Mouse (Mus musculus) intestine, embryonic 14.5 days (tissue): ENCODE data around the gene Zfp36l1. TPM values are rescaled to one million over a fixed set of nuclear protein-coding genes. Genes with fewer than 3 reads are reported as not detected.
"Not testable (repeated sequence)": the region's sequence is repeated elsewhere in the genome, so short reads cannot be mapped to it uniquely, and the experiment has no call there.

Source experiments
- ATAC-seq: fragments of 200-750 bp; cut with Nextera tagmentation; replicated peaks from 2 replicates; pipeline ENCODE4 v1.8.0; 2017; ENCODE audit warnings: low read depth, moderate number of reproducible peaks, moderate TSS enrichment, moderate library complexity; ENCODE audit not compliant: low FRiP score, low TSS enrichment
- DNase-seq: peaks from one replicate; pipeline ENCODE4 v3.0.0-alpha.2; 2018; ENCODE audit warnings: low spot score
- H3K27ac ChIP-seq: fragments of 300-500 bp; sonication (generic); 2 replicates; pipeline ENCODE4 v1.5.1; 2014; ENCODE audit warnings: low read depth, mild to moderate bottlenecking, control low read depth
- H3K27me3 ChIP-seq: fragments of 300-500 bp; sonication (generic); replicated peaks from 2 replicates; pipeline ENCODE4 v1.6.1; 2014; ENCODE audit warnings: low read length, control low read depth; ENCODE audit not compliant: control insufficient read depth, insufficient read depth
- H3K36me3 ChIP-seq: fragments of 300-500 bp; sonication (generic); 2 replicates; pipeline ENCODE4 v1.6.1; 2014; ENCODE audit warnings: low read length, control low read depth; ENCODE audit not compliant: control insufficient read depth, insufficient read depth
- H3K4me1 ChIP-seq: fragments of 300-500 bp; sonication (generic); replicated peaks from 2 replicates; pipeline ENCODE4 v1.6.1; 2014; ENCODE audit warnings: low read length, control low read depth, mixed read lengths; ENCODE audit not compliant: control insufficient read depth, insufficient read depth
- H3K4me2 ChIP-seq: fragments of 300-500 bp; sonication (generic); 2 replicates; pipeline ENCODE4 v1.6.1; 2014; ENCODE audit warnings: low read length
- H3K4me3 ChIP-seq: fragments of 300-500 bp; sonication (generic); 2 replicates; pipeline ENCODE4 v1.5.1; 2014; ENCODE audit warnings: low read depth, low read length, control low read depth, mixed read lengths
- H3K9ac ChIP-seq: fragments of 300-500 bp; sonication (generic); 2 replicates; pipeline ENCODE4 v1.6.1; 2014; ENCODE audit warnings: mild to moderate bottlenecking, low read length
- H3K9me3 ChIP-seq: fragments of 300-500 bp; sonication (generic); 2 replicates; pipeline ENCODE4 v1.6.1; 2016; ENCODE audit warnings: low read length, control low read depth; ENCODE audit not compliant: control insufficient read depth
- WGBS: fragments of 180-500 bp; shearing (Covaris S2); extraction: QIAGEN DNeasy Blood & Tissue Kit; methylation state at CpG from one replicate; pipeline ENCODE4 v1.1.7; 2014; 5-methylcytosine and 5-hydroxymethylcytosine counted together
- polyA plus RNA-seq: library from polyadenylated mRNA; unstranded; fragments of >200 nt; fragmentation: Nextera tagmentation; extraction: Ambion mirVana; gene quantifications from 2 replicates; pipeline ENCODE4 v1.2.1, GENCODE M21; 2014

The Zfp36l1 gene
- polyA plus RNA-seq, 1 experiment from 2014 or later = 159 TPM

DNA sequence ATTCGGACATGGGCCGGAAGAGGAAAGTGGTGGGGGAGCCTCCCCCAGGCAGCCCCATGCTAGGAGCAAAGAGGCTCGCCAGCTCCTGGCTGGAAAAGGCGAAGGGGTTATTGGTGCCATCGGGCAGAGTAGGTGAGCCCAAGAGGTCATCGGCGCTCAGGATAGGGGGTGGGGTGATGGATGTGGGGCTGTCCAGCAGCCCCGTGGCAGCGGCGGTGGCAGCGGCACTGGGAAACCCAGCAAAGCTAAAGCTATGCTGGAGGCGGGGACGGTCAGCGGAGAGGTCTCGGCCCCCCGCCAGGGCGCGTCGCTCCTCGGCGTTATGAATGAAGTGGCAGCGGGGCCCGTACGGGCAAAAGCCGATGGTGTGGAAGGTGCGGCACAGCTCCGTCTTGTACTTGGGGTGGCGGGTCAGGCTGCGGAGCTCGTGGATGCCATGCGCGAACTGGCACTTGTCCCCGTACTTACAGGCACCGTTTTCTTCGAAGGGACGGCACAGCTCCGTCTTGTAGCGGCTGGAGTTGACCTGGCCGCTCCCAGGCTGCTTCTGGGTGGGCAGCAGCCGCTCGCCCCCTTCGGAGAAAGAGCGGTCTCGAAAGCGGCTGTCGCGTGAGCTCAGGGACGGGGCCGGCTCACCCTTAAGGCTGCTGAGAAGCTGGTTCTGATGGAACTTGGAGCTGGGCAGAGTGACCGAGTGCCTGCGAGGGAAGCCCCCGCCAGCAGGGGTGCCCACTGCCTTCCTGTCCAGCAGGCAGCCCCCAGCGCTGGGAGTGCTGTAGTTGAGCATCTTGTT, 2.9 kb downstream of the Zfp36l1 start:
- H3K9me3 ChIP-seq = no peaks in the 10 kb centered on the region
- H3K27ac ChIP-seq = peak overlapping the region; percentile 99
- peak overlapping the region; percentile 98 for H3K9ac ChIP-seq
- WGBS = 2% methylated on average over 53 of the region's 53 CpGs
- no peaks in the 10 kb centered on the region for H3K27me3 ChIP-seq
- peaks cover 43% of the 10 kb centered on the region for H3K36me3 ChIP-seq
- no peak for ATAC-seq
- peak overlapping the region; percentile 76 for H3K4me2 ChIP-seq
- peak overlapping the region; percentile 99 for H3K4me3 ChIP-seq
- no peaks in the 10 kb centered on the region for H3K4me1 ChIP-seq
- DNase-seq = peak; percentile 81

DNA sequence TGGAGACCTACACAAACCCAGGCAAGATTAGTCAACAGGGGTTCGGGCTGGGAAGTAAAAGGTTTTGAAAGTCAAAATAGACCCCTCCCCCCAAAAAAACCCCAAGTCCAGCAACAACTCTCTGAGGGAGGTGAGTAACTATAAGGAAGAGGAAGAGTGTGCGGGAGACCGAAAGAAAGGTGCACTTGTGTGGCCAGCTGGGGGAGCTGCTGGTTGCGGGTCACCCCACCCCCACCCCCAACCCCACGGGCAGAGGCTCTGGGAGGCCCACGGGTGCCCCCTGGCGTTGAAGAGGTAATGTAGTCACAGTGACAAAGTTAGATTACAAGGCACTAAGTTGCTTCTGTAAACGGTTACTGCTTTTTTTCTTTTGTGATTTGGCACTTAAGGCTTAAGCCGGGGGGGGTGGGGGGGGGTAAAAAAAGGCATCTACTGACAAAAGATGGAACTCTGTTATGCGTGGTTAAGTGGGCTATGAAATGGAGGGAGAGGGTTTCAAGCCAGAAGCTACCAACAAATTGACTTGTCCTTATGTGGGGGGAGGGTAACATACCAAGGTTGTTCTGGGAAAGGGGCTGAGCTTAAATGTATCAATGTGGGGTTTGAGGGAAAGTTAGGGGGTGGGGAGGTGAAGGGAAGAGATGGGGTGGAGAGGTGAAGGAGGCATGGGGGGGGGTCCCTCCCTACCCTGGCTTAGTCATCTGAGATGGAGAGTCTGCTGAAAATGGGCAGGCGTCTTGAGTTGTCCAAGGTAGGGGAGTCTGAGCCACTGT, 3.7 kb downstream of the Zfp36l1 start:
- not testable (repeated sequence) for H3K4me1 ChIP-seq, ATAC-seq, H3K9me3 ChIP-seq, H3K27me3 ChIP-seq
- Histone ChIP-seq H3K4me2 (peak overlapping the region; percentile 76), H3K9ac (peak overlapping the region; percentile 98), H3K4me3 (peak overlapping the region; percentile 99), H3K27ac (peak overlapping the region; percentile 99), H3K36me3 (peaks cover 43% of the 10 kb centered on the region)
- peak; percentile 91 for DNase-seq
- 5% methylated on average over 11 of the region's 11 CpGs for WGBS

DNA sequence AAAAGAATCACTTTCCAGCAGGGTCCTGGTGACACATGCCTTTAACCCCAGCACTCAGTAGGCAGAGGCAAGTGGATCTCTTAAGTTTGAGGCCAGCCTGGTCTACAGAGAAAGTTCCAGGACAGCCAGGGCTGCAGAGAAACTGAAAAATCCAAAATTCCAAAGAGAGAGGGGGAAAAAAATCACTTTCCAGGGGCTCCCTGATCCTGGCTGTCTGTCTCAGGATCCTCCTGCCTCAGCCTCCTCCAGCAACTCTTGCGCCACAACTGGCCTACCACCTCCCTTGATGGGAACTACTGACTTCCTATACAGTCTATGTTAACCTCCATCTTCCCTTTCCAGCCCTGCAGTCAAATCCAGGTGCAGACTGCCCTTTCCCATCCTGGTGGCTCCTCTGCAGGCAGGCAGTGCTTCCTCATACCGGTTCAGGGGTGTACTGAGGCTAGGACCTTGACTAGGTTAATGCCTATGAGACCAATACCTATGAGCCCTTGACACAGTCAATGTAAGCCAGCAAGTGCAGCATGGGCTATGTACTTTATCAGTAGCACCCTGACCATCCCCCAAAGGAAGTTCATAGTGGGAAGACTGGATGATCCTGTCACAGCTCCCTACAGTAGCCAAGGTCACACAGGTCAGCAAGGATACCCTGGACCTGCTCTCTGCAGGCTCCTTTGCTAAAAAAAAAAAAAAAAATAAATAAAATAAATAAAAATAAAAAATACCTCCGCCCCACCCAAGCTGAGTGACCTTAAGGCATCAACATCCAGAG, 5.7 kb downstream of the Zfp36l1 start:
- WGBS = 89% methylated on average over 3 of the region's 3 CpGs
- Histone ChIP-seq H3K27me3 (no peaks in the 10 kb centered on the region), H3K9me3 (no peaks in the 10 kb centered on the region), H3K9ac (no peak overlapping the region), H3K4me1 (no peaks in the 10 kb centered on the region), H3K36me3 (peaks cover 43% of the 10 kb centered on the region), H3K27ac (no peak overlapping the region), H3K4me2 (no peak overlapping the region), H3K4me3 (no peak overlapping the region)
- ATAC-seq = no peak; the same call in 1 of the 2 replicates
- no peak for DNase-seq

DNA sequence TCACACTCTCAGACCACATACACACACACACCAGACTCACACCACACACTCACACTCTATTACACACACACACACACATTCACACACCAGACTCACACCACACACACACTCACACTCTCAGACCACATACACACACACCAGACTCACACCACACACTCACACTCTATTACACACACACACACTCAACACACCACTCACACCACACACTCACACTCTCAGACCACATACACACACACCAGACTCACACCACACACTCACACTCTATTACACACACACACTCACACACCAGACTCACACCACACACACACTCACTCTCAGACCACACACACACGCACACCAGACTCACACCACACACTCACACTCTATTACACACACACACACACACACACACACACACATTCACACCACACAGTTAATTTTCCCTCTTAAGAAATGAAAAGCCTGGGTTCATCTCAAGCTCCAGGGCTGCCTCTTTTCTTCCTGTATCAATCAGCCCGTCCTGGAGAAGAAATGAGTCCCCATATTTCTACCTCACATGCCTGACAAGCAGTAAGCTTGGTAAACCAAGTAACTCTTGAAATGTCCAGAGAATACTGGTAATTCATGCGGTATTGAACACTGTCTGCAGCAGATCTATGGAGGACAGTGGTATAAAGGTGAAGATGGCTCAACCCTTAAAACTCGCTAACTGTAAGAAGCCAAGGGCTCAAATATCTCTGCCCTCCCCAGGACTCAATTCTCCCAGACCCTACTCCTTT, 6.5 kb downstream of the Zfp36l1 start:
- Histone ChIP-seq H3K27me3 (no peaks in the 10 kb centered on the region), H3K27ac (no peak overlapping the region), H3K9me3 (no peaks in the 10 kb centered on the region), H3K4me1 (no peaks in the 10 kb centered on the region), H3K9ac (no peak overlapping the region), H3K4me2 (no peak overlapping the region), H3K36me3 (peaks cover 42% of the 10 kb centered on the region), H3K4me3 (no peak overlapping the region)
- WGBS = 80% methylated on average over 4 of the region's 4 CpGs
- DNase-seq (no peak), ATAC-seq (no peak)

DNA sequence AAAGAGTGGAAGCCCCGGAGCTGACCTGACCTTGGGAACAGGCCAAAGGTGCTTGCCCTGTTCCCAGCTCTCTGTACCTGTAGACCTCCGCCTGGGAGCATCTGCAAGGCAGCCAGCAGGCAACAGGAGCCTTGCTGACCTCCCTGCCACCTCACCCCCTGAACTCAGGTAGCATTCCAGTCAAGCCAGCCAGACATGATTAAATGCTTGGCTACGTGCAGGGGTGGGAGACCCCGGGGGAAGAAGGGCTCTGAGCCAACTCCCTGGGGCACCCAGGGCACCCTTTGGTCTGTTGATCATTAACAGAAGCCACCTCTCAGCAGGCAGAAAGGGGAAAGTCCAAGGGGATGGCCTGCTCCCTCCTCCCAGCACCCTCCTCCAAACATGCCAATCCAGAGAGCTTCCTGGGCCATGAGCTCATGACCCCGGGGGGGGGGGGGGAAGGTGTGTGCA, 9.3 kb downstream of the Zfp36l1 start:
- H3K4me2 ChIP-seq = peak overlapping the region; percentile 33; the same call in 1 of the 2 replicates
- ATAC-seq (peak; percentile 79), DNase-seq (peak; percentile 87)
- no peak overlapping the region for H3K9ac ChIP-seq
- peak overlapping the region; percentile 76 for H3K27ac ChIP-seq
- H3K36me3 ChIP-seq = peaks cover 16% of the 10 kb centered on the region
- H3K9me3 ChIP-seq = no peaks in the 10 kb centered on the region
- 0 out of 2 replicates have a peak overlapping the region, but pooled peaks have one; percentile 10 for H3K4me3 ChIP-seq
- 0 out of 2 replicates have a peak, but pooled peaks cover 3% of the 10 kb centered on the region for H3K4me1 ChIP-seq
- WGBS = 32% methylated on average over 5 of the region's 5 CpGs
- H3K27me3 ChIP-seq = no peaks in the 10 kb centered on the region

DNA sequence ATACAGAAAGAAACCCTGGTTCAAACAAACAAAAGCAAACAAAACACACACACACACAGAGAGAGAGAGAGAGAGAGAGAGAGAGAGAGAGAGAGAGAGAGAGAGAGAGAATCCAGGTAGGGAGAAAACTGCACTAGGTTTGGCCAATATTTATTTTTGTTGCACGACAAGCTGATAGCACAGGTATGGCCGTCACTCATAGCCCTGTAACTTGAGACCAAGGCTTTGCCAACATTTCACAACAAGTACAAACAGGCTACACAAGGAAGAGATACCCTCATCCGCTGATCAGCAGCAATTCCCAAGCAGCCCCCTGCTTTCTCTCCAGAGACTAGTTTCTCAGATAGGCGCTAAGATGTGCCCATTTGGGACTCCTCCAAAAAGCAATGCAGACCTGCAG, 9.7 kb downstream of the Zfp36l1 start:
- ATAC-seq = 0 out of 2 replicates have a peak, but pooled peaks have one; percentile 6
- DNase-seq = no peak
- 0 out of 2 replicates have a peak, but pooled peaks cover 3% of the 10 kb centered on the region for H3K4me1 ChIP-seq
- 48% methylated on average over 4 of the region's 4 CpGs for WGBS
- H3K27me3 ChIP-seq = no peaks in the 10 kb centered on the region
- H3K9me3 ChIP-seq = no peaks in the 10 kb centered on the region
- H3K9ac ChIP-seq = no peak overlapping the region
- H3K27ac ChIP-seq = peak overlapping the region; percentile 76
- 0 out of 2 replicates have a peak overlapping the region, but pooled peaks have one; percentile 10 for H3K4me3 ChIP-seq
- peaks cover 13% of the 10 kb centered on the region for H3K36me3 ChIP-seq
- H3K4me2 ChIP-seq = peak overlapping the region; percentile 33; the same call in 1 of the 2 replicates

DNA sequence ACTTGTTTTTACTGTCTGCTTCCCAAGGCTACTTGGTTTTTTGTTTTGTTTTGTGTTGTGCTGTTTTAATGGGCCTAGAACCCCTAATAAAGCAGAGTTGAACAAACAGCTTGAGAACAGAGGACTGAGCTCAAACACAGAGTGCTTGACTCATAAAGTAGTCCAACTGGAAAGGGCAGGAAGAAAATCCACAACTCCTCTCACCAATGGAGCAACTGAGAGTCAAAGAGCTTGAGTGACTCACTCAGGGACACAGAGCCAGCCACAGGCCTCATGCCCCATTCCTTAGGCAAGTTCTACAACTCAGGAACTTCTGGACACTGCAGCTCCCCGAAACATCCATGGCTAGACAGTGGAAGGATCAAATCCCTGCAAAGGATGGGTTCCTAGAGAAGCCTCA, 14.0 kb downstream of the Zfp36l1 start:
- no peak overlapping the region for H3K9ac ChIP-seq
- ATAC-seq (no peak), DNase-seq (no peak)
- WGBS = 97% methylated on average over 1 of the region's 1 CpGs
- no peak overlapping the region for H3K4me3 ChIP-seq
- H3K36me3 ChIP-seq = no peaks in the 10 kb centered on the region
- no peaks in the 10 kb centered on the region for H3K9me3 ChIP-seq
- no peaks in the 10 kb centered on the region for H3K27me3 ChIP-seq
- H3K4me2 ChIP-seq = no peak overlapping the region
- 0 out of 2 replicates have a peak, but pooled peaks cover 10% of the 10 kb centered on the region for H3K4me1 ChIP-seq
- H3K27ac ChIP-seq = no peak overlapping the region
